Mouse (Mus musculus) hindbrain, embryonic 10.5 days (tissue): ENCODE data around the gene Grxcr1. TPM values are rescaled to one million over a fixed set of nuclear protein-coding genes. Genes with fewer than 3 reads are reported as not detected.

ENCODE experiments used
- DNase-seq: peaks from one replicate; pipeline ENCODE4 v3.0.0-alpha.2; 2017; ENCODE audit warnings: low spot score
- H3K27ac ChIP-seq: fragments of 300-500 bp; sonication (generic); 2 replicates; pipeline ENCODE4 v1.5.1; 2016; ENCODE audit warnings: mild to moderate bottlenecking, moderate library complexity
- H3K27me3 ChIP-seq: fragments of 300-500 bp; sonication (generic); 2 replicates; pipeline ENCODE4 v1.6.1; 2016; ENCODE audit warnings: mild to moderate bottlenecking; ENCODE audit not compliant: poor library complexity, insufficient read depth, severe bottlenecking
- H3K36me3 ChIP-seq: fragments of 300-500 bp; sonication (generic); 2 replicates; pipeline ENCODE4 v1.6.1; 2016; ENCODE audit warnings: mild to moderate bottlenecking, moderate library complexity
- H3K4me1 ChIP-seq: fragments of 300-500 bp; sonication (generic); replicated peaks from 2 replicates; pipeline ENCODE4 v1.6.1; 2016; ENCODE audit warnings: mild to moderate bottlenecking
- H3K4me3 ChIP-seq: fragments of 300-500 bp; sonication (generic); 2 replicates; pipeline ENCODE4 v1.5.1; 2016; ENCODE audit warnings: mild to moderate bottlenecking, moderate library complexity
- H3K9me3 ChIP-seq: fragments of 300-500 bp; sonication (generic); 2 replicates; pipeline ENCODE4 v1.6.1; 2016; ENCODE audit warnings: mild to moderate bottlenecking, moderate library complexity
- WGBS: fragments of 180-500 bp; shearing (Covaris S2); methylation state at CpG from one replicate; pipeline ENCODE4 v1.1.7; 2016; 5-methylcytosine and 5-hydroxymethylcytosine counted together
- polyA plus RNA-seq: library from polyadenylated mRNA; unstranded; fragments of >200 nt; fragmentation: Nextera tagmentation; extraction: Ambion mirVana; gene quantifications from 2 replicates; pipeline ENCODE4 v1.2.1, GENCODE M21; 2016

Gene Grxcr1
- polyA plus RNA-seq, 1 experiment from 2014 or later, result not detected

DNA sequence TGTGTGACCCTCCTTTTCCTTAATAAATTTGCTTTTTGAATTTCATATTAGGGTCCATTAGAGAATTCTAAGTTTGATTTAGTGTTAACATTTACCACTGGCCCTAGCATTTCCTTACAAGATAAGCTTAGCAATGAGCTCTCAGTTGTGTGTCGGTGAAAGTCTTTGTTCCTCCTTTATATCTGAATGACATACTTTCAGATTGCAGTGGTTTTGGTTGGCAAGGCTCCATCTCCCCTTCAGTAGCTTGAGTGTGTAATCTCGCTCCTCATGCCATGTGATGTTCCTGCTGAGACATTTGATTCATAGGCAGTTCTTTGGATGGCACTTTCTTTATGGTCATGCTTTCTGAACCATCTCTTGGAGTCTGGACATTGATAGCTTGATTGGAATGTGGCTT, 7.4 kb downstream of the Grxcr1 start:
- 91% methylated on average over 2 of the region's 2 CpGs for WGBS
- Histone ChIP-seq H3K27ac (no peak overlapping the region), H3K27me3 (no peaks in the 10 kb centered on the region), H3K36me3 (no peaks in the 10 kb centered on the region), H3K9me3 (no peaks in the 10 kb centered on the region), H3K4me1 (no peaks in the 10 kb centered on the region), H3K4me3 (no peak overlapping the region)
- DNase-seq, result no peak

- no peak overlapping the region for H3K27ac ChIP-seq
- WGBS, result 94% methylated on average over 5 of the region's 5 CpGs
- no peak for DNase-seq
- no peaks in the 10 kb centered on the region for H3K27me3 ChIP-seq
- no peaks in the 10 kb centered on the region for H3K9me3 ChIP-seq
- H3K36me3 ChIP-seq, result no peaks in the 10 kb centered on the region
- no peak overlapping the region for H3K4me3 ChIP-seq
- no peaks in the 10 kb centered on the region for H3K4me1 ChIP-seq
Measured at GRCm38 (mm10) chr5:68043339-68043738, 11.7 kb downstream of the Grxcr1 start.

DNA sequence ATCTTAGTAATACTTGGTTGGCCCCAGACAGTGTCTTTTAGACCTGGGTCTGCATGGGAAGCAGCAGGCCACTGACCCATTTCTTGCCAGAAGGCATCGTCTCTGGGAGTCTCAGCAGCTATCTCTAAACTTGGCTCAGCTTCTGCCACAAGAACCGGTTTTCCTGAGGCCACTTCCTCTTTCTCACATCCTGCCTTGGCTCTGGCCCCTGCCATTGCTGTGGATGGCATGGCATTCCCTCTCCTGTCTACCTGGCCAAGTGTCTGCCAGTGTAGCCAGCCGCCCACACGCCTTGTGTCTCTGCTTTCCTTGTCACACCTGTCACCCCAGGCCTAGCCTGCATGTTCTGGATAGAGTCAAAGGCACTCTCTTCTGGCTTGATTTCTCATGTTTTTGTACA, 17.1 kb downstream of the Grxcr1 start:
- Histone ChIP-seq H3K4me3 (no peak overlapping the region), H3K27me3 (no peaks in the 10 kb centered on the region), H3K9me3 (no peaks in the 10 kb centered on the region), H3K27ac (peak overlapping the region; percentile 75), H3K4me1 (peaks cover 37% of the 10 kb centered on the region), H3K36me3 (no peaks in the 10 kb centered on the region)
- WGBS, result 63% methylated on average over 4 of the region's 4 CpGs
- no peak for DNase-seq

GRCm38 (mm10) chr5:68049536-68049935, 17.9 kb downstream of the Grxcr1 start:
- H3K4me3 ChIP-seq, result no peak overlapping the region
- no peaks in the 10 kb centered on the region for H3K27me3 ChIP-seq
- DNase-seq, result no peak
- no peaks in the 10 kb centered on the region for H3K36me3 ChIP-seq
- 47% methylated on average over 4 of the region's 4 CpGs for WGBS
- peak overlapping the region; percentile 57; the same call in 1 of the 2 replicates for H3K27ac ChIP-seq
- no peaks in the 10 kb centered on the region for H3K9me3 ChIP-seq
- H3K4me1 ChIP-seq, result peaks cover 37% of the 10 kb centered on the region

DNA sequence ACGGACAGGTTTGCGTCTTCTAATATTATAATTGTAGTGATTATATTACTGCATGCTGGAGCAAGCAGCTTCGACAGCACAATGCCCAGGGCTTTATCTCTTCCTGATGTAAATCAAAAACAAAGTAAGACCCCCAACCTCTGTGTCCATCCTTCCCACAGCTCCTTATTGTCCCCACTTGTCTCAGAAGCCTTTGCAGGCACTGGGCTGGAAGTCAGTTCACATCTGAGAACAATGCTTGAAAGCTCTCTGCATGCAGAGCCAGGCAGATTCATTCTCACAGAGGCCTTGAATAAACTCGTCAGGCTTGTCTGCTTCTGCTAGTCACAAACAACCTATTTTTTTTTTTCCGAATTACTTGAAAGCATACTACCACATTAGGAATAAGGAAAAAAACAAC, 19.5 kb downstream of the Grxcr1 start:
- H3K27ac ChIP-seq, result peak overlapping the region; percentile 77; the same call in 1 of the 2 replicates
- peak; percentile 45 for DNase-seq
- H3K27me3 ChIP-seq, result no peaks in the 10 kb centered on the region
- 15% methylated on average over 5 of the region's 5 CpGs for WGBS
- H3K4me1 ChIP-seq, result peaks cover 37% of the 10 kb centered on the region
- no peak overlapping the region for H3K4me3 ChIP-seq
- H3K9me3 ChIP-seq, result no peaks in the 10 kb centered on the region
- H3K36me3 ChIP-seq, result no peaks in the 10 kb centered on the region

GRCm38 (mm10) chr5:68057574-68057973, 25.9 kb downstream of the Grxcr1 start:
- Histone ChIP-seq H3K36me3 (no peaks in the 10 kb centered on the region), H3K27me3 (no peaks in the 10 kb centered on the region), H3K9me3 (no peaks in the 10 kb centered on the region), H3K4me3 (no peak overlapping the region), H3K27ac (no peak overlapping the region), H3K4me1 (no peaks in the 10 kb centered on the region)
- no peak for DNase-seq
- 88% methylated on average over 3 of the region's 3 CpGs for WGBS

- DNase-seq, result no peak
- Histone ChIP-seq H3K9me3 (no peaks in the 10 kb centered on the region), H3K27me3 (no peaks in the 10 kb centered on the region), H3K4me3 (no peak overlapping the region), H3K4me1 (no peaks in the 10 kb centered on the region), H3K36me3 (no peaks in the 10 kb centered on the region), H3K27ac (no peak overlapping the region)
- WGBS, result 79% methylated on average over 4 of the region's 4 CpGs
Measured at GRCm38 (mm10) chr5:68068694-68069093, 37.1 kb downstream of the Grxcr1 start.

DNA sequence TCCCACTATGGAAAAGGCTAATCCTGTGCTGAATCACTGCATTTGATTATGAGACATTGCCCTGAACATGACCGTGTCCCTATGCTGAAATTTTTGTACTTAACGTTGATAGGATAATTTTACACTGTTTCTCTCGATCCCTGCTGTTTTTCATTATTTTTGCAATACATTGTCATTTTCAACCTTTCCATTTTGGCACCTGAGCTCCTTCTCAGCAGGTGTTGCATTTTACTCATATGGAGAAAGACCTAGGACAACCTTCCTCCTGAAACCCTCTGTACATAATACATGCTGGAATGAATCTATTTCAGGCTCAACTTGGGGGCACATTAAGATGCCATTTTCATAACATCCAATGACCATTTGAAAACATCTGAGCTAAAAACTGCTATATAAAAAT, 38.7 kb downstream of the Grxcr1 start:
- no peak for DNase-seq
- Histone ChIP-seq H3K4me3 (no peak overlapping the region), H3K4me1 (no peaks in the 10 kb centered on the region), H3K27me3 (no peaks in the 10 kb centered on the region), H3K9me3 (no peaks in the 10 kb centered on the region), H3K27ac (no peak overlapping the region), H3K36me3 (no peaks in the 10 kb centered on the region)
- WGBS, result 92% methylated on average over 3 of the region's 3 CpGs

DNA sequence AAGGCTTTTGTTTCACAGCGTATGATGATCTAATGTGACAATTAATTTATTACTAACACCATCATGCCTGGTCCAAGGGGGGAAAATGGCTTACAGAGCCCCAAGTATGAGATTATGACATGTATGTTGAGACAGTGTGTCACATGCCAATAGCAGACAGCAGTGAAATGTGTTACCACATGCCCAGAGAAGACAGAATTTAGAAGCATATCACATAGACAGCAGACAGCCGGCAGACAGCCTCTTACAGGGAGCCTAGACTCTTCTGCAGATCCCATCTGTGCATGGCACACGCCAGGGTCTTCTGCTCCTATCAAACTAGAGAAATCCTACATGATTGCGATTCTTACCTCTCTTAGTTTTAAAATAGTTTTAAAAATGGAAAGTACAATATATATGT, 40.2 kb downstream of the Grxcr1 start:
- 91% methylated on average over 4 of the region's 4 CpGs for WGBS
- Histone ChIP-seq H3K36me3 (no peaks in the 10 kb centered on the region), H3K27ac (no peak overlapping the region), H3K27me3 (no peaks in the 10 kb centered on the region), H3K4me1 (no peaks in the 10 kb centered on the region), H3K9me3 (no peaks in the 10 kb centered on the region), H3K4me3 (no peak overlapping the region)
- no peak for DNase-seq

- no peak for DNase-seq
- no peaks in the 10 kb centered on the region for H3K9me3 ChIP-seq
- H3K27ac ChIP-seq, result no peak overlapping the region
- no peaks in the 10 kb centered on the region for H3K36me3 ChIP-seq
- no peak overlapping the region for H3K4me3 ChIP-seq
- WGBS, result 78% methylated on average over 7 of the region's 7 CpGs
- H3K27me3 ChIP-seq, result no peaks in the 10 kb centered on the region
- no peaks in the 10 kb centered on the region for H3K4me1 ChIP-seq
Measured at GRCm38 (mm10) chr5:68086535-68087098, 55.0 kb downstream of the Grxcr1 start.

DNA sequence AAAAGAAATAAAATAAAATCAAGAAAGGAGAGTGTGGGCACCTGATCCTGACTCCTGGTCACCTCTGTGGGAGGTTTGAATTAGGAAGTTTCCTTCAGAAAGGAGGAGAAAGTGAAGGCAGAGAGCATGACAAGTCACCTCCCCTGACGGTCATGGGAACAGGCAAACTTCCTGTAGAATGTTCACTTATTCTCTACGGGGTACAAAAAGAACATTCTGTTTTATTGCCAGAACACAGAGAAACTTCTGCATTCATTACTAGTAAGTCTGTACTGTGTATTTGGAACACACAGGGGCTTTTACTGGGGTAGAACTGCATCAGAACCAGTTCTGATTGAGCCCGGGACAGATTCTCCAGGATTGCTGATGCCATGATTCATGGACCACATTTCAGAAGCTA, 55.5 kb downstream of the Grxcr1 start:
- H3K27me3 ChIP-seq, result no peaks in the 10 kb centered on the region
- DNase-seq, result no peak
- no peaks in the 10 kb centered on the region for H3K4me1 ChIP-seq
- no peaks in the 10 kb centered on the region for H3K9me3 ChIP-seq
- H3K4me3 ChIP-seq, result no peak overlapping the region
- H3K27ac ChIP-seq, result no peak overlapping the region
- H3K36me3 ChIP-seq, result no peaks in the 10 kb centered on the region
- WGBS, result 77% methylated on average over 3 of the region's 3 CpGs

DNA sequence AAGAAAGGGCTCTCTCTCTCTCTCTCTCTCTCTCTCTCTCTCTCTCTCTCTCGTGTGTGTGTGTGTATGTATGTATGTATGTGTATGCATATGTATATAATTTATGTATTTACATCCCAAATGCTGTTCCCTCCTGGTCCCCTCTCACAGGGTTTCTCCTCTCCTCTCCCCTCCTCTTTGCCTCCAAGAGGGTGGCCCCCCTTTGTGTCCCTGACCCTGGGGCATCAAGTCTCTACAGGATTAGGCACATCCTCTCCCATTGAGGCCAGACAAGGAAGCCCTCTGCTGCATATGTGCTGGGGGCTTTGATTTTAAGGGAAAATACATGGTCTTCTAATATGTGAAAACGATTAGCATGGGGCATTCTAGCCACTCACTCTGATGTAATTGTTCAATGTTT, 61.5 kb downstream of the Grxcr1 start:
- H3K4me3 ChIP-seq, result no peak overlapping the region
- WGBS, result 69% methylated on average over 2 of the region's 2 CpGs
- peak overlapping the region; percentile 50; the same call in 1 of the 2 replicates for H3K27ac ChIP-seq
- no peak for DNase-seq
- H3K4me1 ChIP-seq, result no peaks in the 10 kb centered on the region; the same call in 1 of the 2 replicates
- no peaks in the 10 kb centered on the region for H3K27me3 ChIP-seq
- no peaks in the 10 kb centered on the region for H3K9me3 ChIP-seq
- no peaks in the 10 kb centered on the region for H3K36me3 ChIP-seq

DNA sequence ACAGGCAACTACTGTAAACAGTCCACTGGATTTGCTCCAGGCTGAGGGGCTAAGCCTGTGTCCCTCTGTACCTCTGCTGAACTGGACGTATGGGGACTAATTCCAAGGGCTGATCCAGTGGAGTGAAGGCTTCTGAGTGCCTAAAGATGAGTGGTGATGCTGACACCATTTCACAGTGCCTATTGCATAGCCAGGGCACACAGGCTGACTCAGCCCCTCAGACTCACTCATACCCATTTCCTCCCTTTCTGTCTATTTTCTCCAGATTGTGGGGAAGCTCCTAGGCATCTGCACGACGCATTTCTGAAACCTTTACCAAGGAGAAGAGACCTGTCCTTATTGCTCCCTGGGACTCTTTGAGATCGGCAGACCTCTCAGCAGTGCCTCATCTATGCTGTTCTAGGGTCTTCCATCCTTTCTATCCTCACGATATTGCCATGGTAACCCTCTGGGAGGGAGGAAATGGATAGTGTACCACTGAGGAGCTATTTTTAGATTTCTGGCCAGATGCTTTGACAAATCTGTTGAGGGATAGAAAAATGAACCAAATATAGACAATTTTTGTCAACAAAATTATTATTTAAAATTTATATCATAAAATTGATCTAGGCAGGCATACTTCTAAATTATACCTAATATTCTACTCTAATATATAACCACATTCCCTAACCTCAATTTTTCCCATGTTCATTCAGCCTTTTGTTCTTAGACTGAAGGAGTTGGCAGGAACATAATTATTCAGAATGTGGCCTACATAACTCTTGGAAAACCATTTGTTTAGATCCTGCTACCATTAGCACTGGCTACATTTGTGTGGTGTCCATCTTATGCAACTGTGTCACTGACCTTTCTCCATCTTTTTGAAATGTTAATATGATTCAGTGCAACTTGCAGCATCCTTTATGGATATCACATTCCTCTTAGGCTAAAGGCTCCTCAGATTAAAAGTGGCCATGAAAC, 66.3 kb downstream of the Grxcr1 start:
- H3K36me3 ChIP-seq, result no peaks in the 10 kb centered on the region
- WGBS, result 83% methylated on average over 5 of the region's 5 CpGs
- no peak for DNase-seq
- H3K4me3 ChIP-seq, result no peak overlapping the region
- H3K27me3 ChIP-seq, result no peaks in the 10 kb centered on the region
- no peaks in the 10 kb centered on the region; the same call in 1 of the 2 replicates for H3K4me1 ChIP-seq
- H3K27ac ChIP-seq, result no peak overlapping the region
- H3K9me3 ChIP-seq, result no peaks in the 10 kb centered on the region
